Mouse (Mus musculus): ENCODE results near the gene Alkbh1.

Gene Alkbh1

GRCm38 (mm10) chr12:87381380-87381682, 62.5 kb downstream of the Alkbh1 start:
- no peak for DNase-seq (ENCODE audit: low read depth)

- no peak for DNase-seq (ENCODE audit: low read depth)
Measured at GRCm38 (mm10) chr12:87380586-87381379, 63.0 kb downstream of the Alkbh1 start.

- peak; percentile 36 for DNase-seq (ENCODE audit: low read depth)
Measured at GRCm38 (mm10) chr12:87379496-87379895, 64.3 kb downstream of the Alkbh1 start.
